In the genomic region with DNA sequence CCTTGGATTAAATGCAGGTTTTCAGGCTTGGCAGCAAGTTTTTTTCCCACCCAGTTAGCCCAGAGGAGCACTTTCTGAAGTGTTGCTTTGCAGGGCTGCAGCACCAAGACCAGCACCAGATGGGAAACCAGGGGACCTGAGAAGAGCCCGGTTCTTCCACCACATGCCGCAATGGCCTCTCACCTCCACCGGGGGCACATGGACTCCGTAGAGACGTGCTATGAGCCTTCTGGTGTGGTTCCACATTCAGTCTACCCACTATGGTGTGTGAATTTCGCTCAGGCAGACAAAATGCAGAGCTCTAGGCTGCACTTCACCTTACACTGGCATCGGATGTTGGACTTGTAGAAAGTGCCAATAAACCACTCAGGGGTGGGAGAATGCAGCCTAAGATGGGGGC, we compare ENCODE assay signal across 10 mouse cellular contexts. TPM values are rescaled to one million over a fixed set of nuclear protein-coding genes. Genes with fewer than 3 reads are reported as not detected.
DNase-seq lines count a peak whose midpoint lies in the region; ATAC-seq and TF ChIP-seq lines count a peak whose summit lies in the region.
"Had no signal": no experiment of that assay in that cellular context is flagged by ENCODE, and none has a peak within 500 bp of the region (broad histone marks: within the 10 kb centered on the region; RNA-seq: fewer than 3 reads in every experiment).

No protein-coding gene starts in this region.

- H3K4me1 ChIP-seq in heart, adult 2 months (ENCODE audit: control insufficient read depth, insufficient read depth, low read length), result no peaks in the 10 kb centered on the region
- peaks cover 4% of the 10 kb centered on the region; the same call in 1 of the 2 replicates for H3K4me1 ChIP-seq in midbrain, embryonic 11.5 days (ENCODE audit: control insufficient read depth, insufficient read depth, low read length)
- H3K4me1 ChIP-seq in midbrain, embryonic 15.5 days, result 0 out of 2 replicates have a peak, but pooled peaks cover 3% of the 10 kb centered on the region
- H3K4me1 ChIP-seq in MEL (ENCODE audit: control insufficient read depth in 1 of 2, insufficient read depth in 2 of 2, low read length in 2 of 2), result no peaks in the 10 kb centered on the region
- no peaks in the 10 kb centered on the region for H3K4me1 ChIP-seq in liver, embryonic 14.5 days (replicated peaks; ENCODE audit: control insufficient read depth in 2 of 2, insufficient read depth in 2 of 2, low read length in 1 of 2)

- H3K4me3 ChIP-seq in heart, adult 2 months, result no peak overlapping the region
- no peak overlapping the region for H3K4me3 ChIP-seq in midbrain, embryonic 11.5 days (ENCODE audit: low read depth, low read length)
- H3K4me3 ChIP-seq in midbrain, embryonic 15.5 days, result no peak overlapping the region
- no peak overlapping the region for H3K4me3 ChIP-seq in MEL (ENCODE audit: control insufficient read depth in 1 of 2, insufficient read depth in 1 of 2, low read depth in 2 of 2, low read length in 2 of 2)
- no peak overlapping the region for H3K4me3 ChIP-seq in liver, embryonic 14.5 days (ENCODE audit: insufficient read depth in 1 of 2, low read depth in 2 of 2, low read length in 2 of 2)

- intact Hi-C loops in heart, adult 2 months (cut with DNase I), result no loop called here

- no peak overlapping the region for H3K4me2 ChIP-seq in midbrain, embryonic 11.5 days
- H3K4me2 ChIP-seq in midbrain, embryonic 15.5 days, result no peak overlapping the region
- H3K4me2 ChIP-seq in liver, embryonic 14.5 days (ENCODE audit: low read depth), result no peak overlapping the region

- no peaks in the 10 kb centered on the region for H3K79me2 ChIP-seq in heart, adult 2 months (replicated peaks; ENCODE audit: control insufficient read depth, insufficient read depth, low read length)
- no peaks in the 10 kb centered on the region for H3K79me2 ChIP-seq in MEL (ENCODE audit: control insufficient read depth, insufficient read depth, low read length, poor library complexity)

- no peak for DNase-seq in heart, adult 2 months
- no peak for DNase-seq in heart, adult 9 months (ENCODE audit: low spot score in 2 of 2)
- DNase-seq in midbrain, embryonic 11.5 days (ENCODE audit: low spot score, missing footprints), result peak; percentile 86
- peak; percentile 25 for DNase-seq in MEL (ENCODE audit: low read depth, low spot score)
- no peak for DNase-seq in liver, embryonic 14.5 days (ENCODE audit: low read depth in 3 of 3, low spot score in 3 of 3)
- no peak for DNase-seq in ovary, postnatal 14 days (ENCODE audit: low spot score)
- no peak for DNase-seq in spleen, postnatal 4 days (ENCODE audit: low spot score in 2 of 2)
- DNase-seq: lung, postnatal 14 days had no signal

- ATAC-seq in midbrain, embryonic 11.5 days (ENCODE audit: low FRiP score), result no peak
- no peak for ATAC-seq in midbrain, embryonic 15.5 days (replicated peaks)
- ATAC-seq in liver, embryonic 14.5 days (ENCODE audit: insufficient read depth), result no peak

- TF ChIP-seq POLR2A in heart, adult 2 months (IDR thresholded peaks at IDR 0.05; ENCODE audit: insufficient read depth, low read depth, low read length), result no peak
- TF ChIP-seq POLR2A in MEL (IDR thresholded peaks at IDR 0.05; ENCODE audit: control insufficient read depth in 1 of 2, insufficient read depth in 1 of 2, low read depth in 1 of 2, low read length in 2 of 2, poor library complexity in 1 of 2), result no peak

- H3K9ac ChIP-seq in heart, adult 2 months (ENCODE audit: low read depth, low read length), result no peak overlapping the region
- H3K9ac ChIP-seq in midbrain, embryonic 11.5 days (ENCODE audit: low read length), result no peak overlapping the region
- H3K9ac ChIP-seq in midbrain, embryonic 15.5 days, result no peak overlapping the region
- H3K9ac ChIP-seq in MEL (ENCODE audit: control insufficient read depth, low read depth, low read length, poor library complexity, severe bottlenecking), result no peak overlapping the region
- no peak overlapping the region for H3K9ac ChIP-seq in liver, embryonic 14.5 days (replicated peaks)

- no peaks in the 10 kb centered on the region for H3K9me3 ChIP-seq in midbrain, embryonic 11.5 days (ENCODE audit: control insufficient read depth, low read length)
- H3K9me3 ChIP-seq in midbrain, embryonic 15.5 days, result no peaks in the 10 kb centered on the region
- H3K9me3 ChIP-seq in MEL (replicated peaks; ENCODE audit: insufficient read depth, low read length), result no peaks in the 10 kb centered on the region
- no peaks in the 10 kb centered on the region for H3K9me3 ChIP-seq in liver, embryonic 14.5 days (ENCODE audit: control insufficient read depth, low read length)

- TF ChIP-seq EP300 in heart, adult 2 months (IDR thresholded peaks at IDR 0.05; ENCODE audit: insufficient read depth, low read depth, low read length), result no peak
- TF ChIP-seq EP300 in MEL (IDR thresholded peaks at IDR 0.05; ENCODE audit: low read depth in 1 of 2, low read length in 2 of 2), result no peak
- no peak for TF ChIP-seq EP300 in liver, embryonic 14.5 days (IDR thresholded peaks at IDR 0.05; ENCODE audit: low read depth)

- 34% methylated on average over 7 of the region's 7 CpGs for WGBS in heart, adult 2 months
- 51% methylated on average over 7 of the region's 7 CpGs for WGBS in midbrain, embryonic 11.5 days
- WGBS in midbrain, embryonic 15.5 days, result 53% methylated on average over 7 of the region's 7 CpGs
- 28% methylated on average over 7 of the region's 7 CpGs for WGBS in liver, embryonic 14.5 days (ENCODE audit: insufficient replicate concordance)

- no peak overlapping the region for H3K27ac ChIP-seq in heart, adult 2 months
- no peak overlapping the region for H3K27ac ChIP-seq in midbrain, embryonic 11.5 days (ENCODE audit: low read depth, low read length)
- no peak overlapping the region for H3K27ac ChIP-seq in midbrain, embryonic 15.5 days
- H3K27ac ChIP-seq in MEL (ENCODE audit: control insufficient read depth, low read depth, low read length), result no peak overlapping the region
- no peak overlapping the region for H3K27ac ChIP-seq in liver, embryonic 14.5 days

- H3K36me3 ChIP-seq in heart, adult 2 months (ENCODE audit: control insufficient read depth, insufficient read depth, low read length), result no peaks in the 10 kb centered on the region
- H3K36me3 ChIP-seq in midbrain, embryonic 11.5 days (ENCODE audit: control insufficient read depth, insufficient read depth, low read length), result no peaks in the 10 kb centered on the region
- no peaks in the 10 kb centered on the region for H3K36me3 ChIP-seq in midbrain, embryonic 15.5 days (replicated peaks)
- H3K36me3 ChIP-seq in MEL (ENCODE audit: control insufficient read depth in 1 of 2, insufficient read depth in 2 of 2, low read length in 2 of 2), result no peaks in the 10 kb centered on the region
- no peaks in the 10 kb centered on the region for H3K36me3 ChIP-seq in liver, embryonic 14.5 days (replicated peaks; ENCODE audit: control insufficient read depth, insufficient read depth, low read depth)

- no peaks in the 10 kb centered on the region for H3K27me3 ChIP-seq in heart, adult 2 months (ENCODE audit: control insufficient read depth, insufficient read depth, low read length)
- H3K27me3 ChIP-seq in midbrain, embryonic 11.5 days (ENCODE audit: control insufficient read depth, insufficient read depth, low read length), result no peaks in the 10 kb centered on the region
- no peaks in the 10 kb centered on the region for H3K27me3 ChIP-seq in midbrain, embryonic 15.5 days (replicated peaks)
- H3K27me3 ChIP-seq in MEL (ENCODE audit: control insufficient read depth in 1 of 2, insufficient read depth in 2 of 2, low read length in 2 of 2), result peaks cover 12 to 21% of the 10 kb centered on the region in 2 experiments; a peak in 3 of 4 replicates
- no peaks in the 10 kb centered on the region for H3K27me3 ChIP-seq in liver, embryonic 14.5 days (ENCODE audit: control insufficient read depth, insufficient read depth, low read length)

- TF ChIP-seq RAD21 in MEL (IDR thresholded peaks at IDR 0.05; ENCODE audit: low read depth, low read length), result no peak; the same call in 1 of the 2 replicates

- TF ChIP-seq CTCF in heart, adult 2 months (IDR thresholded peaks at IDR 0.05), result peak; percentile 30
- peak; percentile 36 to 44 (median 39) for TF ChIP-seq CTCF in MEL (IDR thresholded peaks at IDR 0.05 in 2 of 3, conservative IDR thresholded peaks at IDR 0.05 in 1 of 3; ENCODE audit: control insufficient read depth in 1 of 3, insufficient read depth in 1 of 3, low read depth in 2 of 3, low read length in 3 of 3, poor library complexity in 1 of 3, severe bottlenecking in 1 of 3)
- TF ChIP-seq CTCF in liver, embryonic 14.5 days (IDR thresholded peaks at IDR 0.05; ENCODE audit: low read depth), result peak; percentile 49; the same call in 1 of the 2 replicates

RNA-seq across cellular contexts. Expression of gene Gng13, which starts 30.6 kb away (rescaled TPM):
- under 1 TPM in 1 of 2 experiments, not detected in 1; 0.81 TPM for total RNA-seq in heart, adult 2 months (2021)
- polyA plus RNA-seq in heart, adult 2 months (2012; rRNA removed), result 0.27 and 0.35 TPM in 2 replicates
- 0.77 and 1.3 TPM in 2 replicates for polyA plus RNA-seq in midbrain, embryonic 11.5 days (2014; fragmentation: Nextera tagmentation; extraction: Ambion mirVana)
- polyA plus RNA-seq in midbrain, embryonic 15.5 days (2015; fragmentation: Nextera tagmentation; extraction: Ambion mirVana), result 3.5 and 4.0 TPM in 2 replicates
- total RNA-seq in MEL (2012; rRNA removed), result 3.1 and 3.9 TPM in 2 replicates
- under 1 TPM in 1 of 2 experiments, not detected in 1; 0.13 TPM for polyA plus RNA-seq in MEL (2012; ENCODE audit: insufficient read depth in 1 of 2, insufficient read length in 2 of 2, low read depth in 1 of 2, low replicate concordance in 2 of 2, missing spikeins in 1 of 2)
- 0.60 TPM in 1 of 2 replicates, not detected in the other for polyA plus RNA-seq in liver, embryonic 14.5 days (2012; rRNA removed)
- not detected in 2 replicates for polyA plus RNA-seq in liver, embryonic 14.5 days (2014; fragmentation: Nextera tagmentation; extraction: Ambion mirVana)

RNA-seq across cellular contexts. Expression of gene Chtf18, which starts 40.9 kb away (rescaled TPM):
- total RNA-seq in heart, adult 2 months (2021), result 1 to 10 TPM; 1.3 to 1.6 TPM
- polyA plus RNA-seq in heart, adult 2 months (2012; rRNA removed), result 0.85 and 1.7 TPM in 2 replicates
- 15.0 and 17.3 TPM in 2 replicates for polyA plus RNA-seq in midbrain, embryonic 11.5 days (2014; fragmentation: Nextera tagmentation; extraction: Ambion mirVana)
- polyA plus RNA-seq in midbrain, embryonic 15.5 days (2015; fragmentation: Nextera tagmentation; extraction: Ambion mirVana), result 5.7 and 6.3 TPM in 2 replicates
- total RNA-seq in MEL (2012; rRNA removed), result 29.9 and 35.5 TPM in 2 replicates
- 10 to 100 TPM in 1 of 2 experiments, not detected in 1; 71.1 TPM for polyA plus RNA-seq in MEL (2012; ENCODE audit: insufficient read depth in 1 of 2, insufficient read length in 2 of 2, low read depth in 1 of 2, low replicate concordance in 2 of 2, missing spikeins in 1 of 2)
- polyA plus RNA-seq in liver, embryonic 14.5 days (2012; rRNA removed), result 14.4 and 19.6 TPM in 2 replicates
- 12.4 and 15.5 TPM in 2 replicates for polyA plus RNA-seq in liver, embryonic 14.5 days (2014; fragmentation: Nextera tagmentation; extraction: Ambion mirVana)

RNA-seq across cellular contexts. Expression of gene Rpusd1, which starts 41.1 kb away (rescaled TPM):
- total RNA-seq in heart, adult 2 months (2021), result 1 to 10 TPM; 4.2 to 5.1 TPM
- 18.0 and 18.3 TPM in 2 replicates for polyA plus RNA-seq in heart, adult 2 months (2012; rRNA removed)
- 16.0 and 19.8 TPM in 2 replicates for polyA plus RNA-seq in midbrain, embryonic 11.5 days (2014; fragmentation: Nextera tagmentation; extraction: Ambion mirVana)
- polyA plus RNA-seq in midbrain, embryonic 15.5 days (2015; fragmentation: Nextera tagmentation; extraction: Ambion mirVana), result 27.7 and 30.5 TPM in 2 replicates
- total RNA-seq in MEL (2012; rRNA removed), result 7.3 and 8.2 TPM in 2 replicates
- 10 to 100 TPM in 1 of 2 experiments, not detected in 1; 23.9 TPM for polyA plus RNA-seq in MEL (2012; ENCODE audit: insufficient read depth in 1 of 2, insufficient read length in 2 of 2, low read depth in 1 of 2, low replicate concordance in 2 of 2, missing spikeins in 1 of 2)
- 9.5 and 11.1 TPM in 2 replicates for polyA plus RNA-seq in liver, embryonic 14.5 days (2012; rRNA removed)
- 5.9 and 6.1 TPM in 2 replicates for polyA plus RNA-seq in liver, embryonic 14.5 days (2014; fragmentation: Nextera tagmentation; extraction: Ambion mirVana)

RNA-seq across cellular contexts. Expression of gene Mslnl, which starts 49.5 kb away (rescaled TPM):
- total RNA-seq in heart, adult 2 months (2021), result not detected
- 0.10 and 0.26 TPM in 2 replicates for polyA plus RNA-seq in heart, adult 2 months (2012; rRNA removed)
- not detected in 2 replicates for polyA plus RNA-seq in midbrain, embryonic 11.5 days (2014; fragmentation: Nextera tagmentation; extraction: Ambion mirVana)
- not detected in 2 replicates for polyA plus RNA-seq in midbrain, embryonic 15.5 days (2015; fragmentation: Nextera tagmentation; extraction: Ambion mirVana)
- total RNA-seq in MEL (2012; rRNA removed), result 0.08 TPM in 1 of 2 replicates, not detected in the other
- polyA plus RNA-seq in MEL (2012; ENCODE audit: insufficient read depth in 1 of 2, insufficient read length in 2 of 2, low read depth in 1 of 2, low replicate concordance in 2 of 2, missing spikeins in 1 of 2), result under 1 TPM in 1 of 2 experiments, not detected in 1; 0.08 TPM
- polyA plus RNA-seq in liver, embryonic 14.5 days (2012; rRNA removed), result not detected in 2 replicates
- polyA plus RNA-seq in liver, embryonic 14.5 days (2014; fragmentation: Nextera tagmentation; extraction: Ambion mirVana), result not detected in 2 replicates
- total RNA-seq: heart, postnatal 25 days had no signal

Comparison
In these comparisons a context has a peak if more than half of its experiments do, and no peak if none do; other contexts are left out.
1. DNase-seq: peak in midbrain, embryonic 11.5 days (single experiment) and MEL (single experiment); none in heart, adult 2 months (0 of 2), heart, adult 9 months (0 of 2), liver, embryonic 14.5 days (0 of 3), ovary, postnatal 14 days (single experiment) and spleen, postnatal 4 days (0 of 2).
2. Peak in every context shown above with its lines, with median percentiles within 50 percentile points of each other: CTCF ChIP-seq.